Mouse (Mus musculus): Measurements from ENCODE around the gene 2310011J03Rik.

- TF ChIP-seq USF1 (IDR thresholded peaks at IDR 0.05; ENCODE audit: low read depth) (no peak), CTCF (IDR thresholded peaks at IDR 0.05; ENCODE audit: control insufficient read depth, insufficient read depth, insufficient read length) (no peak), MAX (IDR thresholded peaks at IDR 0.05) (no peak), MYOG (IDR thresholded peaks at IDR 0.05; ENCODE audit: control insufficient read depth, extremely low read depth, insufficient read length) (no peak), CEBPB (IDR thresholded peaks at IDR 0.05; ENCODE audit: low read depth) (no peak), MYOD1 (IDR thresholded peaks at IDR 0.05; ENCODE audit: control insufficient read depth, insufficient read length, low read depth) (no peak)
Observed at GRCm38 (mm10) chr10:80281304-80281703, 39.0 kb downstream of the 2310011J03Rik start.
